Mouse (Mus musculus): ENCODE measurements around the gene Nol10. TPM values are rescaled to one million over a fixed set of nuclear protein-coding genes. Genes with fewer than 3 reads are reported as not detected.

The Nol10 gene
- polyA plus RNA-seq, 1 experiment = 25.5 TPM

GRCm38 (mm10) chr12:17373470-17373975 is 25.3 kb downstream of the Nol10 start:
- no peak for TF ChIP-seq CTCF (IDR thresholded peaks at IDR 0.05; ENCODE audit: borderline replicate concordance, insufficient read depth, low read length)
- TF ChIP-seq POLR2A (IDR thresholded peaks at IDR 0.05; ENCODE audit: low read depth, low read length) = no peak
- peaks cover 2% of the 10 kb centered on the region; the same call in 1 of the 2 replicates for H3K4me1 ChIP-seq (ENCODE audit: control insufficient read depth, insufficient read depth, low read length)
- H3K27ac ChIP-seq (ENCODE audit: insufficient read depth, low read length) = no peak overlapping the region
- no peak overlapping the region for H3K4me3 ChIP-seq (ENCODE audit: insufficient read depth, low read length)

GRCm38 (mm10) chr12:17375243-17375642 is 27.0 kb downstream of the Nol10 start:
- TF ChIP-seq CTCF (IDR thresholded peaks at IDR 0.05; ENCODE audit: borderline replicate concordance, insufficient read depth, low read length) (no peak), POLR2A (IDR thresholded peaks at IDR 0.05; ENCODE audit: low read depth, low read length) (no peak)
- H3K4me3 ChIP-seq (ENCODE audit: insufficient read depth, low read length) = no peak overlapping the region
- no peak overlapping the region for H3K27ac ChIP-seq (ENCODE audit: insufficient read depth, low read length)
- H3K4me1 ChIP-seq (ENCODE audit: control insufficient read depth, insufficient read depth, low read length) = peaks cover 2% of the 10 kb centered on the region; the same call in 1 of the 2 replicates

DNA sequence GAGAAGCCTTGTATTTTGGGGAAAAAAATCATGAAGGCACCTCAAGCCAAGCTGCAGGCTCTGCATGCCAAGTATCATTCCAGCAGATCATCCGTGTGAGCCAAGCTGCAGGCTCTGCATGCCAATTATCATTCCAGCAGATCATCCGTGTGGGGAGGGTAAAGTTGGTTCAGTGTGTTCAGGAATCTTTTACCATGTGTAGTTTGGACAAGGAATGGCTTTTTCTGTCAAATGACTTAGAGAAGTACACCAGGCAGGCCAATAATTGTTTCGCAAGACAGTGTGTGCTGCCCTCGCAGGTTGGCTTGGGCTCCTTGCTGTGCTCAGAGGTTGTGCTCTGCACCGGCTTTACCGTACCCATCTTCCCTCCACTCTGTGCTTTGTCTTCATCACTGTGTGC is 28.3 kb downstream of the Nol10 start:
- Histone ChIP-seq H3K27ac (ENCODE audit: insufficient read depth, low read length) (no peak overlapping the region), H3K4me3 (ENCODE audit: insufficient read depth, low read length) (no peak overlapping the region), H3K4me1 (ENCODE audit: control insufficient read depth, insufficient read depth, low read length) (peaks cover 2% of the 10 kb centered on the region; the same call in 1 of the 2 replicates)
- TF ChIP-seq CTCF (IDR thresholded peaks at IDR 0.05; ENCODE audit: borderline replicate concordance, insufficient read depth, low read length) = no peak
- no peak for TF ChIP-seq POLR2A (IDR thresholded peaks at IDR 0.05; ENCODE audit: low read depth, low read length)

GRCm38 (mm10) chr12:17380991-17381390 is 32.7 kb downstream of the Nol10 start:
- Histone ChIP-seq H3K27ac (ENCODE audit: insufficient read depth, low read length) (no peak overlapping the region), H3K4me1 (ENCODE audit: control insufficient read depth, insufficient read depth, low read length) (no peaks in the 10 kb centered on the region), H3K4me3 (ENCODE audit: insufficient read depth, low read length) (no peak overlapping the region)
- TF ChIP-seq POLR2A (IDR thresholded peaks at IDR 0.05; ENCODE audit: low read depth, low read length) (no peak), CTCF (IDR thresholded peaks at IDR 0.05; ENCODE audit: borderline replicate concordance, insufficient read depth, low read length) (no peak)

DNA sequence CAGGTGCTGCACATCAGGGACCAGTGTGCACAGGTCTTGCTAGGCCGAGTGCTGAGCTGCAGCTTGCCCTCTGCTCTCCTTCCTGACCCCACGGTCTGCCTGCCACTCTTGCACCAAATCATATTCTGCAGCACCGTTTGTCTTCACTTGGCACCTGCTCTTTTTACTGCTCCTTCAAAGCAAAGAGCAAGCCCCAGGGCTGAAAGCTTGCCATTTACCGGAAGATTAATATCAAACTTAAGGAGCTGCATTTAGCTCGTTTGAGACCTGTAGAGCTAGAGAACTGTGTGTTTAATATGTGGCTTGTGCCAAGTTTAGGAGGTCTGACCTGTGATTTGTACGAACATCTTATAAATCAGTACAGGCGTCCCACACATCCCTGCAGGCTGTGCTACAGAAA is 34.5 kb downstream of the Nol10 start:
- no peak for TF ChIP-seq CTCF (IDR thresholded peaks at IDR 0.05; ENCODE audit: borderline replicate concordance, insufficient read depth, low read length)
- H3K27ac ChIP-seq (ENCODE audit: insufficient read depth, low read length) = no peak overlapping the region
- H3K4me1 ChIP-seq (ENCODE audit: control insufficient read depth, insufficient read depth, low read length) = 0 out of 2 replicates have a peak, but pooled peaks cover 4% of the 10 kb centered on the region
- H3K4me3 ChIP-seq (ENCODE audit: insufficient read depth, low read length) = no peak overlapping the region

GRCm38 (mm10) chr12:17386896-17387295 is 38.6 kb downstream of the Nol10 start:
- Histone ChIP-seq H3K27ac (ENCODE audit: insufficient read depth, low read length) (no peak overlapping the region), H3K4me1 (ENCODE audit: control insufficient read depth, insufficient read depth, low read length) (peaks cover 10% of the 10 kb centered on the region), H3K4me3 (ENCODE audit: insufficient read depth, low read length) (no peak overlapping the region)
- TF ChIP-seq CTCF (IDR thresholded peaks at IDR 0.05; ENCODE audit: borderline replicate concordance, insufficient read depth, low read length) (no peak), POLR2A (IDR thresholded peaks at IDR 0.05; ENCODE audit: low read depth, low read length) (no peak)

DNA sequence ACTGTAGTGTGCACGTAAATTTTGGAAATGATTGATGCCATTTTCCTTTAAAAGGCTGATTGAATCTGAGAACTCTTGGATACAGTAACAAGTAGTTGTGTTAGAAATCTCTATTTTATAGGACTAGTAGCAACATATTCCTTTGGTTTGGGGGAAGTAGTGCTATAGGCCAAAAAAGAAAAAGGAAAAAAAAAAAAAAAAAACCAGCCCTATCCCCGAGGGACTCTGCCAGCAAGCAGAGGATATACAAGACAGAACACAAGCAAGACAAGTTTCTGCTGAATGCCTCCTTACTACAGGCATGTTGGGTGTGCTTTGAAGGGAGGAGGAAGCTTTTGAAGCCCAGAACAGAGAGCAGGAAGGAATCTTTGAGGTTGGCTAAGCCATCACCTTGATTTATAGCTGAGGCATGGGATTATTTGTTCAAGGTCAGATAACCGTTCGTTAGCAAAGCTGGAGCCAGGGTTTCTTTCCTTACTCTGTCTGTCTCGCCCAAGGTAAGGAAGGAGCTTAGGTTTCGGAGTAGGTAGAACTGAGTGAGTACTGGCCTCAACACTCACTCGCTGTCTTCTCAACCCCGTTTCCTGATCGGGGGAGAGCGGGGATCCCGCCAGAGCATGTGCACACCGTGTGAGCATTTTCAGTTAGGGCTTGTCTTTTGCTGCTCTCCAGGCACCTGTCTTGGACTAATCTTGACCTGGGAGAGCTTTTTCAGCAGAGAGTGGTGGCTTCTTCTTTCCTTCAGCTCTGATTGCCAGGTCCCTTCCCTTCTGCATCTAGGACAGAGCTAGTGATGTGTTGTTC is 39.3 kb downstream of the Nol10 start:
- H3K27ac ChIP-seq (ENCODE audit: insufficient read depth, low read length) = no peak overlapping the region
- no peak for TF ChIP-seq POLR2A (IDR thresholded peaks at IDR 0.05; ENCODE audit: low read depth, low read length)
- TF ChIP-seq CTCF (IDR thresholded peaks at IDR 0.05; ENCODE audit: borderline replicate concordance, insufficient read depth, low read length) = no peak
- H3K4me1 ChIP-seq (ENCODE audit: control insufficient read depth, insufficient read depth, low read length) = peaks cover 10% of the 10 kb centered on the region
- no peak overlapping the region for H3K4me3 ChIP-seq (ENCODE audit: insufficient read depth, low read length)

- Histone ChIP-seq H3K4me3 (ENCODE audit: insufficient read depth, low read length) (no peak overlapping the region), H3K27ac (ENCODE audit: insufficient read depth, low read length) (no peak overlapping the region), H3K4me1 (ENCODE audit: control insufficient read depth, insufficient read depth, low read length) (peaks cover 10% of the 10 kb centered on the region)
- TF ChIP-seq CTCF (IDR thresholded peaks at IDR 0.05; ENCODE audit: borderline replicate concordance, insufficient read depth, low read length) (no peak), POLR2A (IDR thresholded peaks at IDR 0.05; ENCODE audit: low read depth, low read length) (no peak)
Observed at GRCm38 (mm10) chr12:17388136-17388437, 39.8 kb downstream of the Nol10 start.

GRCm38 (mm10) chr12:17390036-17390435 is 41.8 kb downstream of the Nol10 start:
- Histone ChIP-seq H3K27ac (ENCODE audit: insufficient read depth, low read length) (peak overlapping the region; percentile 40; the same call in 1 of the 2 replicates), H3K4me1 (ENCODE audit: control insufficient read depth, insufficient read depth, low read length) (peaks cover 10% of the 10 kb centered on the region), H3K4me3 (ENCODE audit: insufficient read depth, low read length) (no peak overlapping the region)
- TF ChIP-seq POLR2A (IDR thresholded peaks at IDR 0.05; ENCODE audit: low read depth, low read length) = no peak
- no peak for TF ChIP-seq CTCF (IDR thresholded peaks at IDR 0.05; ENCODE audit: borderline replicate concordance, insufficient read depth, low read length)

DNA sequence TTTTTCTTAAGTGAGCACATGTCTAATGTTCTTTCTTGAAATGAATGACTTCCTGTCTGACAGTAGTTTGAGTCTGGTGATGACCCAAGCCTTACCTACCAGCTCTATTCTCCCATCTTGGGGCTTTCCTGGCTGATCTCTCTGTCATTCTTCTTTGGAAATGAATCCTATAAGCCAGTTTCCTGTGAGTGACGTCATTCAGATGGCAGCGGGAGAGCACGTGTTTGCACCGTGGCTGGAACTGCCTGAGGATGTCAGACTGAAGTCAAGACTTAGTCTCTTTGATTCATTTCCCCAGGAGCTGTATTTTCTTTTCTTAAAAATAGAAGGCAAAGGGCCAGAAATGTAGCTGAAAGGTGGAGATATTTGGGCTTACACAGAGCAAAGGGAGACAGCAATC is 42.3 kb downstream of the Nol10 start:
- Histone ChIP-seq H3K4me1 (ENCODE audit: control insufficient read depth, insufficient read depth, low read length) (peaks cover 10% of the 10 kb centered on the region), H3K27ac (ENCODE audit: insufficient read depth, low read length) (peak overlapping the region; percentile 82), H3K4me3 (ENCODE audit: insufficient read depth, low read length) (no peak overlapping the region)
- TF ChIP-seq CTCF (IDR thresholded peaks at IDR 0.05; ENCODE audit: borderline replicate concordance, insufficient read depth, low read length) = no peak
- no peak for TF ChIP-seq POLR2A (IDR thresholded peaks at IDR 0.05; ENCODE audit: low read depth, low read length)
